17 mouse cellular contexts compared by ENCODE assay signal in the genomic region with DNA sequence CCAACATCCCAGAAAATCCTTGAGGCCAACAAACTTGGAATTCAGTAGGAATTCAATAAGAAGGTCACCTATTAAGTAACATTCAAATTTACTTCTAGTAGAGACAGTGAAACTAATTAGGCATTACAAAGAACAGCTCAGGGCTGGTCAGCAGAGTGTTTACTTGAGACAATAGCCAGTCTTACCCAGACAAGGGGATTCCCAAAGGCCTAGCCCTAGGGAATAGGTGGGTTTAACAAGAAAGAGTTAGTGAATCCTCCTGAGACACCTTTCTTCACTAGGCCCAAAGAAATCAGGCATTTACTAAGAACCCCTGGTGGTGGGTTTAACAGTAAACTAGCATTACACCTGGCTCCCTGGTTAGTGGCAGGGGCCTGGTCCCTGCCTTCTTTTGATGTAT.
"Had no signal": no experiment of that assay in that cellular context is flagged by ENCODE, and none has a peak within 500 bp of the region (broad histone marks: within the 10 kb centered on the region; RNA-seq: fewer than 3 reads in every experiment).

No protein-coding gene starts in this region.

- DNase-seq: gastrocnemius, adult 2 months; gastrocnemius, postnatal 10 days; gastrocnemius, postnatal 25 days; heart, adult 18-20 months; heart, postnatal 14 days; heart, postnatal 36 days; kidney, adult 11 months; kidney, adult 2 months; kidney, adult 9 months; kidney, postnatal 14 days; kidney, postnatal 36 days; layer of hippocampus, adult 9-11 months; layer of hippocampus, postnatal 36 days; liver; liver, embryonic 13.5 days had no signal

- ATAC-seq: hindbrain, postnatal 0 days; intestine, embryonic 16.5 days had no signal
